Mouse (Mus musculus) lung, embryonic 16.5 days (tissue): Measurements from ENCODE around the gene Adamts12. TPM values are rescaled to one million over a fixed set of nuclear protein-coding genes. Genes with fewer than 3 reads are reported as not detected.

Source experiments
- ATAC-seq: fragments of 200-750 bp; cut with Nextera tagmentation; 2 replicates; pipeline ENCODE4 v1.8.0; 2017; ENCODE audit warnings: low read depth, mild to moderate bottlenecking, moderate library complexity
- H3K27ac ChIP-seq: fragments of 300-500 bp; sonication (generic); 2 replicates; pipeline ENCODE4 v1.5.1; 2014; ENCODE audit warnings: mild to moderate bottlenecking, control low read depth, low read length
- H3K27me3 ChIP-seq: fragments of 300-500 bp; sonication (generic); 2 replicates; pipeline ENCODE4 v1.6.1; 2014; ENCODE audit warnings: low read depth, low read length, mixed read lengths; ENCODE audit not compliant: control insufficient read depth, insufficient read depth
- H3K36me3 ChIP-seq: fragments of 300-500 bp; sonication (generic); 2 replicates; pipeline ENCODE4 v1.6.1; 2014; ENCODE audit warnings: low read length; ENCODE audit not compliant: control insufficient read depth, insufficient read depth
- H3K4me1 ChIP-seq: fragments of 300-500 bp; sonication (generic); replicated peaks from 2 replicates; pipeline ENCODE4 v1.6.1; 2014; ENCODE audit warnings: low read length, mixed read lengths; ENCODE audit not compliant: control insufficient read depth, insufficient read depth
- H3K4me2 ChIP-seq: fragments of 300-500 bp; sonication (generic); 2 replicates; pipeline ENCODE4 v1.6.1; 2014; ENCODE audit warnings: low read depth, low read length, control low read depth
- H3K4me3 ChIP-seq: fragments of 300-500 bp; sonication (generic); 2 replicates; pipeline ENCODE4 v1.5.1; 2014; ENCODE audit warnings: mild to moderate bottlenecking, low read length, control low read depth
- H3K9ac ChIP-seq: fragments of 300-500 bp; sonication (generic); 2 replicates; pipeline ENCODE4 v1.6.1; 2014; ENCODE audit warnings: low read length, control low read depth
- H3K9me3 ChIP-seq: fragments of 300-500 bp; sonication (generic); 2 replicates; pipeline ENCODE4 v1.6.1; 2016; ENCODE audit warnings: low read length; ENCODE audit not compliant: control insufficient read depth
- WGBS: fragments of 180-500 bp; shearing (Covaris S2); extraction: QIAGEN DNeasy Blood & Tissue Kit; methylation state at CpG from one replicate; pipeline ENCODE4 v1.1.7; 2014; 5-methylcytosine and 5-hydroxymethylcytosine counted together
- polyA plus RNA-seq: library from polyadenylated mRNA; unstranded; fragments of >200 nt; fragmentation: Nextera tagmentation; extraction: Ambion mirVana; gene quantifications from 2 replicates; pipeline ENCODE4 v1.2.1, GENCODE M21; 2015

Gene Adamts12
- polyA plus RNA-seq, 1 experiment from 2014 or later: 4.6 TPM

GRCm38 (mm10) chr15:11361824-11362223 lies 297.2 kb downstream of the Adamts12 start:
- no peaks in the 10 kb centered on the region for H3K9me3 ChIP-seq
- no peak overlapping the region for H3K4me2 ChIP-seq
- no peaks in the 10 kb centered on the region for H3K27me3 ChIP-seq
- no peak overlapping the region for H3K4me3 ChIP-seq
- H3K9ac ChIP-seq: no peak overlapping the region
- 78% methylated on average over 5 of the region's 5 CpGs for WGBS
- no peaks in the 10 kb centered on the region for H3K36me3 ChIP-seq
- no peak overlapping the region for H3K27ac ChIP-seq
- H3K4me1 ChIP-seq: no peaks in the 10 kb centered on the region
- ATAC-seq: no peak

GRCm38 (mm10) chr15:11364112-11364511 lies 299.5 kb downstream of the Adamts12 start:
- Histone ChIP-seq H3K36me3 (no peaks in the 10 kb centered on the region), H3K27me3 (no peaks in the 10 kb centered on the region)

GRCm38 (mm10) chr15:11364795-11365194 lies 300.2 kb downstream of the Adamts12 start:
- Histone ChIP-seq H3K9me3 (no peaks in the 10 kb centered on the region), H3K4me3 (no peak overlapping the region), H3K9ac (no peak overlapping the region), H3K36me3 (no peaks in the 10 kb centered on the region), H3K4me1 (no peaks in the 10 kb centered on the region), H3K27me3 (no peaks in the 10 kb centered on the region), H3K27ac (no peak overlapping the region), H3K4me2 (no peak overlapping the region)
- ATAC-seq: no peak
- 98% methylated on average over 1 of the region's 1 CpGs for WGBS

More at GRCm38 (mm10) chr15:11364112-11364511, 299.5 kb downstream of the Adamts12 start:
- no peaks in the 10 kb centered on the region for H3K4me1 ChIP-seq
- no peak overlapping the region for H3K4me3 ChIP-seq
- ATAC-seq: no peak
- WGBS: 13% methylated on average over 2 of the region's 2 CpGs
- no peak overlapping the region for H3K27ac ChIP-seq
- no peak overlapping the region for H3K4me2 ChIP-seq
- H3K9ac ChIP-seq: no peak overlapping the region
- H3K9me3 ChIP-seq: no peaks in the 10 kb centered on the region

- no peak overlapping the region for H3K4me2 ChIP-seq
- H3K27me3 ChIP-seq: no peaks in the 10 kb centered on the region
- no peaks in the 10 kb centered on the region for H3K36me3 ChIP-seq
- H3K27ac ChIP-seq: no peak overlapping the region
- no peak overlapping the region for H3K9ac ChIP-seq
- no peaks in the 10 kb centered on the region for H3K9me3 ChIP-seq
- H3K4me3 ChIP-seq: no peak overlapping the region
- no peak for ATAC-seq
- 55% methylated on average over 3 of the region's 3 CpGs for WGBS
- H3K4me1 ChIP-seq: no peaks in the 10 kb centered on the region
Measured at GRCm38 (mm10) chr15:11369572-11369971, 305.0 kb downstream of the Adamts12 start.

GRCm38 (mm10) chr15:11370477-11371085 lies 306.0 kb downstream of the Adamts12 start:
- Histone ChIP-seq H3K9me3 (no peaks in the 10 kb centered on the region), H3K36me3 (no peaks in the 10 kb centered on the region), H3K4me3 (no peak overlapping the region), H3K4me2 (no peak overlapping the region), H3K9ac (no peak overlapping the region), H3K27me3 (no peaks in the 10 kb centered on the region), H3K27ac (no peak overlapping the region), H3K4me1 (no peaks in the 10 kb centered on the region)
- WGBS: 70% methylated on average over 7 of the region's 7 CpGs
- no peak for ATAC-seq

GRCm38 (mm10) chr15:11379431-11380086 lies 315.0 kb downstream of the Adamts12 start:
- WGBS: 81% methylated on average over 8 of the region's 8 CpGs
- H3K9ac ChIP-seq: no peak overlapping the region
- H3K4me1 ChIP-seq: no peaks in the 10 kb centered on the region
- no peak overlapping the region for H3K27ac ChIP-seq
- no peak overlapping the region for H3K4me3 ChIP-seq
- H3K27me3 ChIP-seq: no peaks in the 10 kb centered on the region
- H3K36me3 ChIP-seq: peaks cover 10% of the 10 kb centered on the region
- H3K9me3 ChIP-seq: no peaks in the 10 kb centered on the region
- no peak overlapping the region for H3K4me2 ChIP-seq
- no peak for ATAC-seq

GRCm38 (mm10) chr15:11380087-11380530 lies 315.5 kb downstream of the Adamts12 start:
- H3K9ac ChIP-seq: no peak overlapping the region
- 36% methylated on average over 8 of the region's 8 CpGs for WGBS
- no peaks in the 10 kb centered on the region for H3K27me3 ChIP-seq
- no peak overlapping the region for H3K27ac ChIP-seq
- H3K4me3 ChIP-seq: no peak overlapping the region
- ATAC-seq: no peak
- H3K4me1 ChIP-seq: no peaks in the 10 kb centered on the region
- no peaks in the 10 kb centered on the region for H3K9me3 ChIP-seq
- H3K4me2 ChIP-seq: no peak overlapping the region
- H3K36me3 ChIP-seq: peaks cover 15% of the 10 kb centered on the region

- Histone ChIP-seq H3K36me3 (peaks cover 20% of the 10 kb centered on the region), H3K27ac (no peak overlapping the region), H3K27me3 (no peaks in the 10 kb centered on the region), H3K4me3 (no peak overlapping the region), H3K4me2 (no peak overlapping the region), H3K9ac (no peak overlapping the region), H3K9me3 (no peaks in the 10 kb centered on the region), H3K4me1 (no peaks in the 10 kb centered on the region)
- WGBS: 76% methylated on average over 8 of the region's 8 CpGs
- no peak for ATAC-seq
Measured at GRCm38 (mm10) chr15:11380616-11381015, 316.0 kb downstream of the Adamts12 start.

GRCm38 (mm10) chr15:11382585-11382984 lies 318.0 kb downstream of the Adamts12 start:
- Histone ChIP-seq H3K9ac (no peak overlapping the region), H3K27me3 (no peaks in the 10 kb centered on the region), H3K4me3 (no peak overlapping the region), H3K27ac (no peak overlapping the region), H3K9me3 (no peaks in the 10 kb centered on the region), H3K36me3 (peaks cover 35% of the 10 kb centered on the region), H3K4me2 (no peak overlapping the region), H3K4me1 (no peaks in the 10 kb centered on the region)
- ATAC-seq: no peak
- WGBS: 80% methylated on average over 12 of the region's 12 CpGs
